Mouse (Mus musculus): Measurements from ENCODE around the gene Apon.
A peak's percentile ranks its signal among the peaks of the same experiment; 100 is the strongest.
"Not testable (repeated sequence)": the region's sequence is repeated elsewhere in the genome, so short reads cannot be mapped to it uniquely, and the experiment has no call there.

Apon gene

GRCm38 (mm10) chr10:128253677-128254255, at the start of gene Apon:
TSS of gene Apon (plus strand) at chr10:128254096.
- peak; percentile 63 for DNase-seq (ENCODE audit: low spot score)

- DNase-seq (ENCODE audit: low spot score): peak; percentile 55
These were observed 49.0 kb upstream of the Apon start for GRCm38 (mm10) chr10:128204941-128205340.

- no peak for DNase-seq (ENCODE audit: low spot score)
These were observed 45.6 kb upstream of the Apon start for GRCm38 (mm10) chr10:128208326-128208725.

GRCm38 (mm10) chr10:128209311-128210009, 44.4 kb upstream of the Apon start:
- no peak for DNase-seq (ENCODE audit: low spot score)

- no peak for DNase-seq (ENCODE audit: low spot score)
These were observed 43.8 kb upstream of the Apon start for GRCm38 (mm10) chr10:128210131-128210530.

GRCm38 (mm10) chr10:128210954-128211353, 42.9 kb upstream of the Apon start:
- no peak for DNase-seq (ENCODE audit: low spot score)

- DNase-seq (ENCODE audit: low spot score): peak; percentile 88
These were observed 42.3 kb upstream of the Apon start, which contains the start of gene Spryd4 for GRCm38 (mm10) chr10:128211390-128212108. TSS of gene Spryd4 (minus strand) at chr10:128211807.

GRCm38 (mm10) chr10:128212148-128212547, 41.7 kb upstream of the Apon start:
- no peak for DNase-seq (ENCODE audit: low spot score)

GRCm38 (mm10) chr10:128212871-128213323, 41.0 kb upstream of the Apon start:
- peak; percentile 74 for DNase-seq (ENCODE audit: low spot score)

GRCm38 (mm10) chr10:128214112-128214511, 39.8 kb upstream of the Apon start:
- not testable (repeated sequence) for DNase-seq (ENCODE audit: low spot score)

GRCm38 (mm10) chr10:128214981-128215380, 38.9 kb upstream of the Apon start:
- DNase-seq (ENCODE audit: low spot score): no peak

- no peak for DNase-seq (ENCODE audit: low spot score)
These were observed 35.3 kb upstream of the Apon start for GRCm38 (mm10) chr10:128218387-128219117.

GRCm38 (mm10) chr10:128221533-128222286, 32.2 kb upstream of the Apon start:
- DNase-seq (ENCODE audit: low spot score): no peak

GRCm38 (mm10) chr10:128225064-128225463, 28.8 kb upstream of the Apon start:
- no peak for DNase-seq (ENCODE audit: low spot score)

GRCm38 (mm10) chr10:128225538-128225937, 28.4 kb upstream of the Apon start, which contains the start of gene Mip:
TSS of gene Mip (plus strand) at chr10:128225838.
- DNase-seq (ENCODE audit: low spot score): no peak

- DNase-seq (ENCODE audit: low spot score): no peak
These were observed 26.3 kb upstream of the Apon start for GRCm38 (mm10) chr10:128227592-128227991.

- no peak for DNase-seq (ENCODE audit: low spot score)
These were observed 25.9 kb upstream of the Apon start for GRCm38 (mm10) chr10:128228009-128228408.

- no peak for DNase-seq (ENCODE audit: low spot score)
These were observed 23.3 kb upstream of the Apon start for GRCm38 (mm10) chr10:128230582-128230981.

GRCm38 (mm10) chr10:128231146-128231545, 22.8 kb upstream of the Apon start:
- DNase-seq (ENCODE audit: low spot score): no peak

- DNase-seq (ENCODE audit: low spot score): peak; percentile 89
These were observed 22.0 kb upstream of the Apon start, which contains the start of gene Timeless for GRCm38 (mm10) chr10:128231697-128232419. TSS of gene Timeless (plus strand) at chr10:128232065.

All from yolk sac, embryonic 10.5 days (tissue).